Mouse (Mus musculus) hindbrain, embryonic 12.5 days (tissue): ENCODE measurements around the gene Lipc. TPM values are rescaled to one million over a fixed set of nuclear protein-coding genes. Genes with fewer than 3 reads are reported as not detected.

Experiments used
- ATAC-seq: fragments of 200-750 bp; cut with Nextera tagmentation; 2 replicates; pipeline ENCODE4 v1.8.0; 2017; ENCODE audit warnings: moderate TSS enrichment; ENCODE audit not compliant: low FRiP score
- H3K27ac ChIP-seq: fragments of 300-500 bp; sonication (generic); 2 replicates; pipeline ENCODE4 v1.5.1; 2016; ENCODE audit warnings: mild to moderate bottlenecking
- H3K27me3 ChIP-seq: fragments of 300-500 bp; sonication (generic); 2 replicates; pipeline ENCODE4 v1.6.1; 2016; ENCODE audit warnings: mild to moderate bottlenecking
- H3K36me3 ChIP-seq: fragments of 300-500 bp; sonication (generic); 2 replicates; pipeline ENCODE4 v1.6.1; 2016; ENCODE audit warnings: mild to moderate bottlenecking
- H3K4me1 ChIP-seq: fragments of 300-500 bp; sonication (generic); 2 replicates; pipeline ENCODE4 v1.6.1; 2016
- H3K4me2 ChIP-seq: fragments of 300-500 bp; sonication (generic); replicated peaks from 2 replicates; pipeline ENCODE4 v1.6.1; 2016; ENCODE audit warnings: mild to moderate bottlenecking
- H3K4me3 ChIP-seq: fragments of 300-500 bp; sonication (generic); 2 replicates; pipeline ENCODE4 v1.5.1; 2016; ENCODE audit warnings: mild to moderate bottlenecking
- H3K9ac ChIP-seq: fragments of 300-500 bp; sonication (generic); 2 replicates; pipeline ENCODE4 v1.6.1; 2016; ENCODE audit warnings: mild to moderate bottlenecking, moderate library complexity
- H3K9me3 ChIP-seq: fragments of 300-500 bp; sonication (generic); replicated peaks from 2 replicates; pipeline ENCODE4 v1.6.1; 2016; ENCODE audit warnings: mild to moderate bottlenecking
- WGBS: fragments of 180-500 bp; shearing (Covaris S2); methylation state at CpG from one replicate; pipeline ENCODE4 v1.1.7; 2016; 5-methylcytosine and 5-hydroxymethylcytosine counted together
- polyA plus RNA-seq: library from polyadenylated mRNA; unstranded; fragments of >200 nt; fragmentation: Nextera tagmentation; extraction: Ambion mirVana; gene quantifications from 2 replicates; pipeline ENCODE4 v1.2.1, GENCODE M21; 2016

Lipc gene
- polyA plus RNA-seq, 1 experiment from 2014 or later: 0.70 TPM

DNA sequence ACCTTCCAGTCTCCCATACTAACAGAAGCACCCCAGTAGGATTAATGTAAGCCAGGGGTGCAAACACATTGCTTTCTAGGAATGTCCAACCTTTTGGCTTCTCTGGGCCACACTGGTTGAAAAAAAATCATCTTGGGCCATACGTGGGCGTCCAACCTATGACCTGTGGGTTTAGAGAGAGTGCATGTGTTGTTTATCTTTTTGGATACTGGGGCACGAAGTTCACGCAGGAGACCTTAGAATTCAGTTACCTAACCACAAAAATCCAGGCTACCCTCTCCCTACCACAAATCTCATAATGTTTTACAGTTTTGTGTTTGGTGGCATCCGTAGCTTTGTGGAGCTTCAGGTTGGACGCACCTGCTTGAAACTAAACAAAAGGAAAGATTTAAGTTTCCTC, 124.1 kb downstream of the Lipc start:
- 91% methylated on average over 6 of the region's 6 CpGs for WGBS

DNA sequence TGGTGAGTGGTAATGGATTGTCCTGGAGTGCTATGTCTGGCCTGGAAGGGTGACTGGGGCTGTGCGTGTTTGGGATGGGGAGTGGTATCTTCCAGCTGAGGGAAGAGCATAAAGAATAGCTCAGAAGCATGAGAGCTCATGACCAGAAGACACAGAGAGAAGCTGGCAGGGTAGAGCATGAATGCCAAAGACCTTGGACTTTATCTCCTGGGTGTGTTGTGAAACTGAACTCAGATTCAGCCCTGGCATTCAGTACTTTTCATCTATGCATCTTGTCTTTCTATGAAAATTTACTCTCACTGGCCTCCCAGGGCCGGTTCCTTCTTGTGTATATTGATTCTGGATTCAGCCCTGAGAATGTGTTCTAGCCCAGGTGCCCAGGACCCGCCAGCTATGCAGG, 127.9 kb downstream of the Lipc start:
- no peak for ATAC-seq
- WGBS: 83% methylated on average over 3 of the region's 3 CpGs

More for the DNA sequence above, 124.1 kb downstream of the Lipc start:
- Histone ChIP-seq H3K4me2 (no peak overlapping the region), H3K9me3 (no peaks in the 10 kb centered on the region), H3K4me3 (no peak overlapping the region), H3K4me1 (no peaks in the 10 kb centered on the region), H3K9ac (no peak overlapping the region), H3K27me3 (no peaks in the 10 kb centered on the region), H3K36me3 (no peaks in the 10 kb centered on the region), H3K27ac (no peak overlapping the region)
- no peak for ATAC-seq

DNA sequence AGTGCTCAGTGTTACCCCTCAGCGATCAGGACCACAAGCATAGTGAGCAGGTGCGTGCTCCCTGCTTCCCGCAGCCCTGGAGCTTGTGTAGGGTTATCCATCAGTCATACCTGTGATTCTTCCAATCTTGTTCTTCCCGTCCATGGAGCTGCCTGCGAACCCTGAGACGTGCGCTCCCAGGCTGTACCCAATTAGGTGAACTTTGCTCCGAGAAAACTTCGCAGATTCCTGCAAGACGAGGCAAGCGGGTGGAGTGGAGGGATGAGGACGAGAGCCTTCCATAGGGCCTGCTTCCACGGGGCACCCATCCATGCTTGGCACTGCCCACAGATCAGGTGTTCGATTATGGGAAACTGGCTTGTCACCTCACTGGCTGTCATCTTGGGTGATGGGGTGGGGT, 133.3 kb downstream of the Lipc start:
- no peaks in the 10 kb centered on the region for H3K27me3 ChIP-seq
- H3K4me1 ChIP-seq: peaks cover 17% of the 10 kb centered on the region
- H3K27ac ChIP-seq: no peak overlapping the region
- H3K36me3 ChIP-seq: no peaks in the 10 kb centered on the region
- H3K4me2 ChIP-seq: no peak overlapping the region
- H3K4me3 ChIP-seq: no peak overlapping the region
- WGBS: 81% methylated on average over 14 of the region's 14 CpGs
- ATAC-seq: no peak
- no peak overlapping the region for H3K9ac ChIP-seq
- H3K9me3 ChIP-seq: no peaks in the 10 kb centered on the region

More for the DNA sequence above, 127.9 kb downstream of the Lipc start:
- no peak overlapping the region for H3K4me2 ChIP-seq
- H3K9me3 ChIP-seq: no peaks in the 10 kb centered on the region
- H3K4me1 ChIP-seq: no peaks in the 10 kb centered on the region
- H3K4me3 ChIP-seq: no peak overlapping the region
- H3K27ac ChIP-seq: no peak overlapping the region
- H3K36me3 ChIP-seq: no peaks in the 10 kb centered on the region
- no peak overlapping the region for H3K9ac ChIP-seq
- no peaks in the 10 kb centered on the region for H3K27me3 ChIP-seq

DNA sequence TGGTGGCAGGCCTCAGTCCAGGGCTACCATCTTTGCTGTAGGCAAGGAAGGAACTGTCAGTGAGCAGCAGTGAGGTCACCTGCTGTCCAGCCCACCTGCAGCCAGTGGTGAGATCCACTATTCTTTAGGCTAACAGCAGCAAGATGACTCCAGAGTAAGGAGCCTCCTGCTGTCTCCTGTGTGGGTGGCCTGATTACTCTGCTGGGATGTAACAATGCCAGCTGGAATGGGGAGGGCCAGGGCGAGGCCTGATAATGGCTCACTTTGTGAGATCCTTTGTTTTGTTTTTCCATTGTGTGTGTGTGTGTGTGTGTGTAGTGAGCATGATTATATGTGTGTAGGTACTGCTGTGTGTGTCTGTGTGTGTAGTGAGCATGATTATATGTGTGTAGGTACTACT, 134.6 kb downstream of the Lipc start:
- H3K9ac ChIP-seq: no peak overlapping the region
- no peak for ATAC-seq

DNA sequence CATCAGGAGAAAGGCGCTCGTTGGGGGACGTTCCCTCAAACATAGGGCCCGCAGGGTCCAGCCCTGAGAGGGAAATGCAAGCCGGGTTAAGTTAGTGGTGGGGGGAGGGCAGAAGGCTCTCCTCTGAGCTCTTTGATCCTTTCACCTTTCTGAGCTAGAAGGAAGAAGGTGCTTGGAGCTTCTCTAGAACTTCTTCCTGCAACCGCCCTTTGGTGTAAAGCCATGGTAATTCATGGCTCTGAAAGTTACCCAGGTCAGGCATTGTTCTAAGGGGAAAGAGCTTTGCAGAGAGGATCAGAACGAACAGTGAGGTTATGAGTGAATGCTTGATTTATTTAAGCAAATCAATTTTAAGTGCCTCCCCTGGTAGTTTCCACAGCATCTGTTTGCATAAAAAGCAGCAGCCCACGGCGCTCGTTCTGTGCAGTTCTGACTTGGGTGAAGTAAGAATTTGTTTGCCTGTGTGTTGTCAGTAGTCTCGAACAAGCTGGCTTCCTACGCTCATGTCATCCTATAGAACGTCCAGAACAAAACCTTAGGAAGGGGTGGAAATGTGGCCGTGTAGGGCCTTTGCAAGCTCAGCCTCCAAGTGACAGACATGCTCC, 135.2 kb downstream of the Lipc start:
- H3K4me2 ChIP-seq: no peak overlapping the region
- no peak for ATAC-seq
- 63% methylated on average over 14 of the region's 14 CpGs for WGBS
- no peak overlapping the region for H3K9ac ChIP-seq
- no peaks in the 10 kb centered on the region for H3K9me3 ChIP-seq
- H3K36me3 ChIP-seq: no peaks in the 10 kb centered on the region
- peaks cover 17% of the 10 kb centered on the region for H3K4me1 ChIP-seq
- H3K4me3 ChIP-seq: no peak overlapping the region
- no peak overlapping the region for H3K27ac ChIP-seq
- no peaks in the 10 kb centered on the region for H3K27me3 ChIP-seq

More for the DNA sequence above, 134.6 kb downstream of the Lipc start:
- Histone ChIP-seq H3K36me3 (no peaks in the 10 kb centered on the region), H3K9me3 (no peaks in the 10 kb centered on the region), H3K4me1 (peaks cover 17% of the 10 kb centered on the region), H3K4me3 (no peak overlapping the region), H3K27me3 (no peaks in the 10 kb centered on the region), H3K27ac (no peak overlapping the region), H3K4me2 (no peak overlapping the region)
- 12% methylated on average over 1 of the region's 1 CpGs for WGBS

DNA sequence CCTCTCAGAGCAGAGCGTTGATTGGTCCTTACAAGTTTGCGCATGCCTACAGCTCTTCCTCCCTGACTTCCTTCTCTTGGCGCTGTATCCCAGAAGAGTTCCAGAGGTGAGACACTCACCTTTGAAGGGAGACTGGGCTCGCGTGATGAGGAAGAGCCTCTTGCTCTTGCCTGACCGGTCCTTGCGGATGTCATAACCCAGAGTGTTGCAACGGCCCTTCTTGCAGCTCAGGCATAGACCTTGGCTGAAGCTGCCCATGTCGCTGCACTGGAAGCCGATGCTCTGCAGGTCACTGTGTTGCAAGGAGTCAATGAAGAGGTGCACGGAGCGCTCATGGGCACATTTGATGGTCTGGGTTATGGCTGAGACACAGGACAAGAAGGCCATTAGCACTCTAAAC, 139.5 kb downstream of the Lipc start:
- Histone ChIP-seq H3K27ac (no peak overlapping the region), H3K4me1 (peaks cover 15% of the 10 kb centered on the region), H3K9me3 (no peaks in the 10 kb centered on the region), H3K36me3 (no peaks in the 10 kb centered on the region), H3K4me3 (no peak overlapping the region), H3K9ac (no peak overlapping the region), H3K4me2 (no peak overlapping the region), H3K27me3 (no peaks in the 10 kb centered on the region)
- no peak for ATAC-seq
- WGBS: 95% methylated on average over 12 of the region's 12 CpGs

DNA sequence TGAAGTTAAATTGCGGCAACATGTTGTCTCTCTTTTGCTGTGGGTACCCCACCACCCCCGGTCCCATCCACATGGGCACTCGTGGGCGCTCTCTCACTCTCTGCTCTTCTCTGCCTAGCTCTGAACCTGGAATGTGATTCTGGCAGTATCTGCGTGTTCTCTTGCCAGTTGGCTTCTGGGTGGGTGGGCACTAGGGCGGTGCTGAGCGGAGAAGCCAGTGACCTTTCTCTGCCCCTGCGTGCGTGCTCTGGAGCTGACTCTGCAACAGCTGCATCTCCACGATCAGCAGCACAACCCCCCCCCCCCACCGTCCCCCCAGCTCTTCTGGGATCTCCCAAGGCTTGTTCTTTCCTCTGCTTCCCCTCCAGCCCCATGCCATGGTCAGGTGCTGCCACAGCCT, 144.3 kb downstream of the Lipc start:
- no peaks in the 10 kb centered on the region for H3K36me3 ChIP-seq
- H3K27me3 ChIP-seq: no peaks in the 10 kb centered on the region
- WGBS: 64% methylated on average over 11 of the region's 11 CpGs
- H3K27ac ChIP-seq: no peak overlapping the region
- no peaks in the 10 kb centered on the region; the same call in 1 of the 2 replicates for H3K4me1 ChIP-seq
- H3K4me2 ChIP-seq: no peak overlapping the region
- H3K4me3 ChIP-seq: no peak overlapping the region
- ATAC-seq: no peak
- H3K9me3 ChIP-seq: no peaks in the 10 kb centered on the region
- H3K9ac ChIP-seq: no peak overlapping the region

DNA sequence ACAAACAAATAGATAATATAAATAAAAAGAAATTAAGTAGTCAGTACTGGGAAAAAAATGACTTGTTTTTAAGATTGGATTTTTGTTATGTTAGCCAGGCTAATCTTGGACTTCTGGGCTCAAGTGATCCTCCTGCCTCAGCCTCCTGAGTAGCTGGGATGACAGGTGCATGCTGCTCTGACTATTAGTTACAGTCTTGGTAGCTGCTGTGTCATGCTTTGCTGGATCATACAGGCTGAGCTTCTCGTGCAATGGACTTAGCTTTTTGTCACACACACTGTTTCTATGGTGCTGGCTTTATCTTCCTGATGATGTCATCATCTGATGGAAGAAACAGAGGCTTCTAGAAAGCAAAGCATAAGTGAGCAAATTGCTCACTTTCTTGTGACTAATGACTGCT, 146.0 kb downstream of the Lipc start:
- Histone ChIP-seq H3K27ac (no peak overlapping the region), H3K4me1 (peaks cover under 1% of the 10 kb centered on the region; the same call in 1 of the 2 replicates), H3K9me3 (no peaks in the 10 kb centered on the region), H3K4me3 (no peak overlapping the region), H3K36me3 (no peaks in the 10 kb centered on the region), H3K4me2 (no peak overlapping the region), H3K27me3 (no peaks in the 10 kb centered on the region), H3K9ac (no peak overlapping the region)
- ATAC-seq: no peak
- 78% methylated on average over 1 of the region's 1 CpGs for WGBS

DNA sequence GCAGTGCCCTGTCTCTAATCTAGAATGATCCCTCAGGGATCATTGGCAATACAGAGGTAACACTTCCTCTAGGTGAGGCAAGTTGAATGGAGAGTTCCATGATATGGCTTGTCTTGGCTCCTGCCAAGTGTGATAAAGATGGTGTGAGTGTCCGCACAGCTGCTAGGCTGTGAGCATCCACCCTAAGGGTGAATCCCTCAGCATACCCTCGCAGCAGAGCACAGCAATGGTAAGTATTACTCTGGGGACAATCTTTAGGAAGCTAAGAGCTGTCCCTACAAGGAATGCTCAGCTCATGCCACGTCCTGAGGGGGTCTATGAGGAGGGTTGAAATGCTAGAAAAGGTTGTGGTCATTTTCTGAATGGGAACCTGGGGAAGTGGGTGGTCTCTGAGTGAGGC, 149.2 kb downstream of the Lipc start:
- H3K4me3 ChIP-seq: no peak overlapping the region
- no peak overlapping the region for H3K27ac ChIP-seq
- peaks cover 8% of the 10 kb centered on the region; the same call in 1 of the 2 replicates for H3K4me1 ChIP-seq
- 84% methylated on average over 3 of the region's 3 CpGs for WGBS
- no peaks in the 10 kb centered on the region for H3K36me3 ChIP-seq
- H3K4me2 ChIP-seq: no peak overlapping the region
- H3K9me3 ChIP-seq: no peaks in the 10 kb centered on the region
- H3K9ac ChIP-seq: no peak overlapping the region
- H3K27me3 ChIP-seq: no peaks in the 10 kb centered on the region
- no peak for ATAC-seq

DNA sequence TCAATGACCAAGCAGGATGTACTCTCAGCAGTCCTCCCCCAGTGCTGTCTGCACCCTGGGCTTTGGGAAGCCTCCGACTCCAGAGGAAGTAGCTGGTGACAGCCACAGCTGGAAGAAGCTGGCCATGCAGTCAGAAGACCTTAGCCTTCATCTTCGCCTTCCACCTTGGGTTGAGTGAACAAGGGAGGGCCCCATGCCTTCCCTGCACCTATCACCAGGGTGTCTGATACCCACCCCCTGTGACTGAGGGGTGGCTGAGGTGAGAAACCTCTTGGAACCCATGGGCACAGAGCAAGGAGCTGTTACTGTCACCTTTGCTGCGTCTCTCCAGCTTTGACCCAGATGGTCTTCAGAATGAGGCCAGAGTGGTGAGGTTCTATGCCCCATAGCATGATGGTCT, 150.3 kb downstream of the Lipc start:
- Histone ChIP-seq H3K9me3 (no peaks in the 10 kb centered on the region), H3K36me3 (no peaks in the 10 kb centered on the region), H3K9ac (no peak overlapping the region), H3K27ac (no peak overlapping the region), H3K4me2 (no peak overlapping the region), H3K4me1 (peaks cover 8% of the 10 kb centered on the region; the same call in 1 of the 2 replicates), H3K4me3 (no peak overlapping the region), H3K27me3 (no peaks in the 10 kb centered on the region)
- ATAC-seq: no peak
- 83% methylated on average over 3 of the region's 3 CpGs for WGBS

DNA sequence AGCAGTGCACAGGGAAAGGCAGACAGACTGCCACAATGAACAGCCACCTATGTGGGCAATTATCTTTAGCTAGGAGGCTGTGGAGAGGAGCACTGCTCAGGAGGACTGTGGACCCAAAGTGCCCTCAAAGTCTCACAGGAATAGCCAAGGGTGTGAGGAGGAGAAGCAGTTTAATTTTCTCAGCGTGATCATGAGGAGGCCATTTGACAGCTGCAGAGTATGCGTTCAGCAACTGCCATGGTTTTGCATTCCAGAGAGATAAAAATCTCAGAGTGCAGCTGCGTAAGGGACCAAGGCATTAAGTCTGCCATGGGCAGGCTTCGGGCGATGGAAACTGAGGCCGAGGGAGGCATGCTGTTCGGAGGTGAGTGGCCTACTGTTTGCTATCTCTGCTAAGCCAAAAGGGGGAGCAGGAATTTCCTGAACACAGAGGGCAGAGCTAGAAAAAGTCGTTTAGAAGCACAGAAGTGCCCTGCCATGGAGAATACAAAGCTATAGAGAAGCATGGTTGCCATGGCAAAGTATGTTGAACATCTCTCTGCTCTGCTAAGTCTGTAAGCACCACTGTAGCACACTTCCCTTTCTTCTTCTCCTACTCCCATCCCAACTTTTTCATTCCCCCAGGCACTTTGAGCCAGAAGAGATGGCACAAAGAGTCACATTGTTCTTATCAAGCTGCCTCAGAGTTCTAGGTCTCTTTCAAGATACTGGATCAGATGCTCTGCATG, 151.3 kb downstream of the Lipc start:
- Histone ChIP-seq H3K9me3 (no peaks in the 10 kb centered on the region), H3K27ac (no peak overlapping the region), H3K9ac (no peak overlapping the region), H3K4me3 (no peak overlapping the region), H3K4me1 (peaks cover 8% of the 10 kb centered on the region; the same call in 1 of the 2 replicates), H3K36me3 (no peaks in the 10 kb centered on the region), H3K4me2 (no peak overlapping the region), H3K27me3 (no peaks in the 10 kb centered on the region)
- ATAC-seq: no peak; the same call in 1 of the 2 replicates
- WGBS: 67% methylated on average over 8 of the region's 8 CpGs

DNA sequence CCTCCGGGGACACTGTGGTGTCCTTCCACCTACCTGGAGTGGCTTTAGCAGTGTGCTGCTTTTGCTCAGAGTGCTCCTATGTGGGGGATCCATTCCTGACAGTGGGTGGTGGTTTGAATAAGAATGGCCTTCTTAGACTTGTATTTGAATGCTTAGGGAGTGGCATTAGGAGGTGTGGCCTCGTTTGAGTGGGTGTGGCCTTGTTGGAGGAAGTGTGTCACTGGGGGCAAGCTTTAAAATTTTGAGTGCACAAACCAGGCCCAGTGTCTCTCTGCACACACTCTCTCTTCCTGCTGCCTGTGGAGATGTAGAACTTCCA, 156.6 kb downstream of the Lipc start:
- WGBS: 63% methylated on average over 2 of the region's 2 CpGs

More for the DNA sequence above, 156.6 kb downstream of the Lipc start:
- H3K9me3 ChIP-seq: no peaks in the 10 kb centered on the region
- 0 out of 2 replicates have a peak, but pooled peaks cover under 1% of the 10 kb centered on the region for H3K4me1 ChIP-seq
- ATAC-seq: no peak
- no peak overlapping the region for H3K27ac ChIP-seq
- no peak overlapping the region for H3K4me2 ChIP-seq
- H3K4me3 ChIP-seq: no peak overlapping the region
- H3K9ac ChIP-seq: no peak overlapping the region
- H3K27me3 ChIP-seq: no peaks in the 10 kb centered on the region
- H3K36me3 ChIP-seq: no peaks in the 10 kb centered on the region
